Mouse (Mus musculus) CH12.LX (cell line): ENCODE data around the gene Parp2.

ENCODE experiments used
- CTCF ChIP-seq, 2 experiments: IDR thresholded peaks in 1 of 2; conservative IDR thresholded peaks in 1 of 2; 2 replicates each; pipeline ENCODE4 v1.5.1; 2011 to 2012; ENCODE audit warnings: low read depth in 2 of 2, low read length in 2 of 2, improper control_type of control experiment in 1 of 2, inconsistent platforms in 1 of 2, mild to moderate bottlenecking in 1 of 2, moderate library complexity in 1 of 2
- MAFK ChIP-seq: IDR thresholded peaks from 2 replicates; pipeline ENCODE4 v1.6.1; 2011; ENCODE audit warnings: low read length, improper control_type of control experiment; ENCODE audit not compliant: insufficient replicate concordance
- POLR2A ChIP-seq: IDR thresholded peaks from 2 replicates; pipeline ENCODE4 v1.6.1; 2011; ENCODE audit warnings: low read depth, mild to moderate bottlenecking, improper control_type of control experiment, low read length
- USF2 ChIP-seq: conservative IDR thresholded peaks from 2 replicates; pipeline ENCODE4 v1.6.1; 2011; ENCODE audit warnings: low read depth, low read length, improper control_type of control experiment

DNA sequence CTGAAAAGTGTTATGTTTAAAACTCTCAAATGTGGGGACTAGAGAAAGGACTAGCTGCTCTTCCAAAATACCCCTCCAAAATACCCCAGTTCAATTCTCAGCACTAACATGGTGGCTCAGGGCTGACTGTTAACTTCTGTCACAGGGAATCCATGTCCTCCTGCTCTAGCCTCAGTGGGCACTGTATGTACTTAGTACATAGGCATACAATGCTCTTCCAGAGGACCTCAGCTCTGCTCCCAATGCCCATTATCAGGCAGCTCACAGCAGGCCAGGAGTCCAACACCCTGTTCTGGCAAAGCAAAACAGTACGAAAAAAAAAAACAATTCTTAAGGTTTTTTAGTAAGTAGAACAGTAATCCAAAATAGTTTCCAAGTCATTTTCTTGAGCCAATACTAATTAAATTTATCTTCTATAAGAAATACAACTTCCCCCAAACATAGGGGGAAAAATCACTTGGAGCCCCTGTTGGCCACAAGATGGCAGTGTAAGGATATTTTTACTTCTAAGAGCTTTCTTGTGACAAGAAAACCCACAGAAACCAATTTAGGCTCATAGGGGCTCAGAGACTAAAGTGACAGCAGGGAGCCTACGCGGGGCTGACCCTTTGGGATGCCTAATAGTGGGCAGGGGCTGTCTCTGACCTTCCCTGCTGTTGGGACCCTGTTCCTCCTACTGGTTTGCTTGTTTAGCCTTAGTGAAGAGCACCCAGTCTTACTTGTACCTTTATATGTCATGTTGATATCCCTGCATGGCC lies 8.0 kb upstream of the Parp2 start:
- TF ChIP-seq CTCF (conservative IDR thresholded peaks at IDR 0.05 in 1 of 2, IDR thresholded peaks at IDR 0.05 in 1 of 2; ENCODE audit: low read depth in 2 of 2, low read length in 2 of 2): peak; percentile 28 to 84; a peak in 3 of 4 replicates
- no peak for TF ChIP-seq USF2
- TF ChIP-seq MAFK: no peak
- no peak for TF ChIP-seq POLR2A
